Mouse (Mus musculus) erythroblast, embryonic 14.5 days (primary cell): Measurements from ENCODE around the gene Dpm1.

Experiments
- GATA1 ChIP-seq: IDR thresholded peaks from 2 replicates; pipeline ENCODE4 v1.6.1; 2012; ENCODE audit warnings: low read length, inconsistent platforms, mixed read lengths
- TAL1 ChIP-seq: IDR thresholded peaks from 3 replicates; pipeline ENCODE4 v1.6.1; 2012; ENCODE audit warnings: low read length, inconsistent platforms, mixed read lengths

- TF ChIP-seq TAL1 (no peak), GATA1 (no peak)
These were observed 17.9 kb upstream of the Dpm1 start for GRCm38 (mm10) chr2:168248167-168248855.
